Mouse (Mus musculus) spleen, postnatal 36 days (tissue): ENCODE results near the gene Tnfaip1.
"Not testable (repeated sequence)": the region's sequence is repeated elsewhere in the genome, so short reads cannot be mapped to it uniquely, and the experiment has no call there.

ENCODE experiments used
- DNase-seq, 2 experiments: peaks; one replicate each; pipeline ENCODE4 v3.0.0; 2022; ENCODE audit warnings: low spot score in 2 of 2, mixed read lengths in 1 of 2

Tnfaip1 gene

GRCm38 (mm10) chr11:78536080-78536689 is at the start of gene Tnfaip1, which contains the start of gene Ift20:
Gene Tnfaip1 (minus strand): TSS chr11:78536332.
Gene Ift20 (plus strand): TSS chr11:78536361.
- peak; percentile 99 for DNase-seq

- DNase-seq: no peak
Measured at GRCm38 (mm10) chr11:78582848-78583247, 46.7 kb upstream of the Tnfaip1 start.

- no peak for DNase-seq
Measured at GRCm38 (mm10) chr11:78574975-78575374, 38.8 kb upstream of the Tnfaip1 start.

GRCm38 (mm10) chr11:78574536-78574935 is 38.4 kb upstream of the Tnfaip1 start:
- no peak for DNase-seq

- DNase-seq: not testable (repeated sequence)
Measured at GRCm38 (mm10) chr11:78574031-78574430, 37.9 kb upstream of the Tnfaip1 start.

- DNase-seq: no peak
Measured at GRCm38 (mm10) chr11:78571854-78572253, 35.7 kb upstream of the Tnfaip1 start.

GRCm38 (mm10) chr11:78571441-78571840 is 35.3 kb upstream of the Tnfaip1 start:
- DNase-seq: no peak

- DNase-seq: no peak
Measured at GRCm38 (mm10) chr11:78569806-78570205, 33.7 kb upstream of the Tnfaip1 start.

GRCm38 (mm10) chr11:78568827-78569226 is 32.7 kb upstream of the Tnfaip1 start:
- DNase-seq: no peak

- DNase-seq: no peak
Measured at GRCm38 (mm10) chr11:78567614-78568013, 31.5 kb upstream of the Tnfaip1 start.

- no peak for DNase-seq
Measured at GRCm38 (mm10) chr11:78566775-78567174, 30.6 kb upstream of the Tnfaip1 start.

- DNase-seq: peak; percentile 44 to 56
Measured at GRCm38 (mm10) chr11:78560447-78560846, 24.3 kb upstream of the Tnfaip1 start.

GRCm38 (mm10) chr11:78557241-78557640 is 21.1 kb upstream of the Tnfaip1 start:
- DNase-seq: no peak

GRCm38 (mm10) chr11:78556070-78556469 is 19.9 kb upstream of the Tnfaip1 start:
- no peak for DNase-seq

- DNase-seq: no peak
Measured at GRCm38 (mm10) chr11:78555623-78556022, 19.5 kb upstream of the Tnfaip1 start.

- DNase-seq: no peak
Measured at GRCm38 (mm10) chr11:78551059-78551398, 14.9 kb upstream of the Tnfaip1 start.

- DNase-seq: peak; percentile 95
Measured at GRCm38 (mm10) chr11:78550168-78551058, 14.3 kb upstream of the Tnfaip1 start, which contains the start of gene Tmem97. Gene Tmem97 (minus strand): TSS chr11:78550777.

GRCm38 (mm10) chr11:78549491-78549987 is 13.4 kb upstream of the Tnfaip1 start:
- DNase-seq: no peak

GRCm38 (mm10) chr11:78547718-78548460 is 11.8 kb upstream of the Tnfaip1 start:
- no peak for DNase-seq

GRCm38 (mm10) chr11:78545181-78545580 is 9.0 kb upstream of the Tnfaip1 start:
- DNase-seq: no peak

- DNase-seq: no peak
Measured at GRCm38 (mm10) chr11:78544449-78545111, 8.4 kb upstream of the Tnfaip1 start.
